Mouse (Mus musculus) limb, embryonic 15.5 days (tissue): ENCODE data around the gene Hoxb6. TPM values are rescaled to one million over a fixed set of nuclear protein-coding genes. Genes with fewer than 3 reads are reported as not detected.

Experiments
- ATAC-seq: fragments of 200-750 bp; cut with Nextera tagmentation; 2 replicates; pipeline ENCODE4 v1.8.0; 2017; ENCODE audit warnings: low read depth, moderate TSS enrichment; ENCODE audit not compliant: insufficient number of reproducible peaks, low FRiP score, low TSS enrichment
- H3K27ac ChIP-seq: fragments of 300-500 bp; sonication (generic); 2 replicates; pipeline ENCODE4 v1.5.1; 2015; ENCODE audit warnings: moderate library complexity, mild to moderate bottlenecking, inconsistent platforms
- H3K27me3 ChIP-seq: fragments of 300-500 bp; sonication (generic); 2 replicates; pipeline ENCODE4 v1.6.1; 2015; ENCODE audit warnings: inconsistent platforms
- H3K36me3 ChIP-seq: fragments of 300-500 bp; sonication (generic); 2 replicates; pipeline ENCODE4 v1.6.1; 2015; ENCODE audit warnings: inconsistent platforms
- H3K4me1 ChIP-seq: fragments of 300-500 bp; sonication (generic); 2 replicates; pipeline ENCODE4 v1.6.1; 2015; ENCODE audit warnings: inconsistent platforms
- H3K4me2 ChIP-seq: fragments of 300-500 bp; sonication (generic); 2 replicates; pipeline ENCODE4 v1.6.1; 2015; ENCODE audit warnings: mild to moderate bottlenecking, inconsistent platforms
- H3K4me3 ChIP-seq: fragments of 300-500 bp; sonication (generic); 2 replicates; pipeline ENCODE4 v1.5.1; 2015; ENCODE audit warnings: mild to moderate bottlenecking, inconsistent platforms
- H3K9ac ChIP-seq: fragments of 300-500 bp; sonication (generic); 2 replicates; pipeline ENCODE4 v1.6.1; 2015; ENCODE audit warnings: inconsistent platforms
- H3K9me3 ChIP-seq: fragments of 300-500 bp; sonication (generic); 2 replicates; pipeline ENCODE4 v1.6.1; 2016; ENCODE audit warnings: inconsistent platforms
- WGBS: fragments of 180-500 bp; shearing (Covaris S2); methylation state at CpG from one replicate; pipeline ENCODE4 v1.1.7; 2015; 5-methylcytosine and 5-hydroxymethylcytosine counted together
- polyA plus RNA-seq: library from polyadenylated mRNA; unstranded; fragments of >200 nt; fragmentation: Nextera tagmentation; extraction: Ambion mirVana; gene quantifications from 2 replicates; pipeline ENCODE4 v1.2.1, GENCODE M21; 2015

The Hoxb6 gene
- polyA plus RNA-seq, 1 experiment from 2014 or later, result 0.55 TPM

GRCm38 (mm10) chr11:96261323-96261890 is 30.9 kb upstream of the Hoxb6 start:
- peaks cover 12% of the 10 kb centered on the region for H3K4me1 ChIP-seq
- no peak overlapping the region for H3K9ac ChIP-seq
- H3K4me2 ChIP-seq, result no peak overlapping the region
- 3% methylated on average over 24 of the region's 24 CpGs for WGBS
- ATAC-seq, result no peak
- peaks cover 96% of the 10 kb centered on the region for H3K27me3 ChIP-seq
- H3K9me3 ChIP-seq, result no peaks in the 10 kb centered on the region
- H3K27ac ChIP-seq, result no peak overlapping the region
- no peak overlapping the region for H3K4me3 ChIP-seq
- H3K36me3 ChIP-seq, result no peaks in the 10 kb centered on the region

DNA sequence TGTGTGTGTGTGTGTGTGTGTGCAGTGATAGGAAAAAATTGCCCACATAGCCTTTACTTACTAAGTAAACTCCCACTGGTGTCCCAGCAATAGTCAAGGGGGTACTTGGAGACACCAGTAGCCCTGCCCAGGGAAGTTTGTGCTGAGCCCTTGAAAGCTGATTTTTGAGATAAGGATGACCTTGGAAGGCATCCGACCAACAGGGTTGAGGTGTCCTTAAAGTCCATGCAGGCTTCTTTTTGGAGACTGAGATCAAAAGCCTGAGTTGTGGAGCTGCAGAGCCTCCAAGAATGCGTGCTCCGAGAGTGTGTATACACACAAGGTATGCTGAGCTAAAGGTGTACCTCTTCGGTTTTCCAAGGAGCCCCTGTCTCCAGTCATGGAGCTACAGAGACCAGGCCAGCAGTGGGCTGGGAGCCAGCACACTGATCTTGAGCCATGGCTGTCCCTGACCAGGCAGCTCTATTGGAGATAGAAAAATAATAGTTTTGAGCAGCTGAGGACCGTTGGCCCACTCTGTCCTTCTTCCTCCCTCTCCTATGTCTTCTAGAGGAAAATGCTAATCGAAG is 29.9 kb upstream of the Hoxb6 start:
- H3K4me1 ChIP-seq, result peaks cover 12% of the 10 kb centered on the region
- H3K9ac ChIP-seq, result no peak overlapping the region

GRCm38 (mm10) chr11:96263636-96264389 is 28.5 kb upstream of the Hoxb6 start:
- no peak overlapping the region for H3K4me3 ChIP-seq
- no peaks in the 10 kb centered on the region for H3K9me3 ChIP-seq
- WGBS, result 12% methylated on average over 33 of the region's 33 CpGs
- no peak overlapping the region for H3K4me2 ChIP-seq
- no peak overlapping the region for H3K27ac ChIP-seq
- no peaks in the 10 kb centered on the region for H3K36me3 ChIP-seq
- peaks cover 96% of the 10 kb centered on the region for H3K27me3 ChIP-seq
- no peak overlapping the region for H3K9ac ChIP-seq
- ATAC-seq, result no peak
- peaks cover 12% of the 10 kb centered on the region for H3K4me1 ChIP-seq

More for the DNA sequence above, 29.9 kb upstream of the Hoxb6 start:
- H3K4me2 ChIP-seq, result no peak overlapping the region
- no peaks in the 10 kb centered on the region for H3K36me3 ChIP-seq
- peaks cover 97% of the 10 kb centered on the region for H3K27me3 ChIP-seq
- WGBS, result 21% methylated on average over 6 of the region's 6 CpGs
- H3K9me3 ChIP-seq, result no peaks in the 10 kb centered on the region
- ATAC-seq, result no peak
- no peak overlapping the region for H3K4me3 ChIP-seq
- no peak overlapping the region for H3K27ac ChIP-seq

- 38% methylated on average over 8 of the region's 8 CpGs for WGBS
- Histone ChIP-seq H3K27me3 (peaks cover 96% of the 10 kb centered on the region), H3K4me1 (peaks cover 14% of the 10 kb centered on the region), H3K9me3 (no peaks in the 10 kb centered on the region), H3K4me2 (no peak overlapping the region), H3K36me3 (no peaks in the 10 kb centered on the region), H3K9ac (no peak overlapping the region), H3K4me3 (no peak overlapping the region), H3K27ac (no peak overlapping the region)
- ATAC-seq, result no peak
These were observed 27.8 kb upstream of the Hoxb6 start for GRCm38 (mm10) chr11:96264390-96265020.

GRCm38 (mm10) chr11:96265954-96266353 is 26.3 kb upstream of the Hoxb6 start:
- Histone ChIP-seq H3K36me3 (no peaks in the 10 kb centered on the region), H3K4me3 (no peak overlapping the region), H3K4me1 (peaks cover 15% of the 10 kb centered on the region), H3K9me3 (no peaks in the 10 kb centered on the region), H3K27ac (no peak overlapping the region), H3K4me2 (no peak overlapping the region), H3K9ac (no peak overlapping the region), H3K27me3 (peaks cover 97% of the 10 kb centered on the region)
- WGBS, result 17% methylated on average over 7 of the region's 7 CpGs
- ATAC-seq, result no peak

DNA sequence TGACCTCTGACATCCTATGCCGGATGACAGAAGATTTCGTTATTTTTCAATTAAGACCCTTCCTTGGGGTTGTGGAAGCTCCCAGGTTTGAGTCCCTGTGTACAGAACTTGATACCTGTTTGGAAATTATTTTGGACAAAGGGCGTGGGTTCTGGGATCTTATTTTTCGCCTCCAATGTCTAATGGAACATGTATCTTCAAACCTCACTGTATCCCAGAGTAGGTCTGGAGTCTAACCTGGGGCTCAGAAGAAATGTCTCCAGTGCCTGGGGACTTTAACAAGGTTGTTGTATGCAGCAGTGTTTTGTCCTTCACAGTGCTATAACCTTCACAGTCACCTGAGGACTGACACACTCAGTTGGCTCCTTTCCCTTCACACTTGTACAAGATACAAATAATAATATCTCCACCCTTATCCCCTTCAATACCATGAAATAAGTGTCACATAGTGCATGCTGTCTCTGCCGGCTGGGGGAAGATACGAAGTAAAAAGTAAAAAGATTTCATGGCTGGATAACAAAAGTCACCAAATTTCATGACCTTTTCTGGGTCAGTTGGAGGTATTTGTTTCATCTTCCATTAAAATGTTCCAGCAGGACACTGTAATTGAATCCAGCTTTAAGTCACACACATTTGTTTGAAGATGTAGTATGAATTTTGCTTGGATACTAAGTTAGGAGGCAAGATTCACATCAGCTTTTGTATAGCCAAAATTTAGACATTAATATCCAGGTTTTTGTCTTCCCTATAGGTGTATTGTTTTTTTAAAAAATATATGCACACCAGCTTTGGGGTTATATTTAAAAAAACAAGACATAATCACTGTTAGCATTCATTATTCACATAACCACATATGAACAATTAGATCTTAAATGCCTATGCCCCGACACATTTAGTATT is 25.0 kb upstream of the Hoxb6 start:
- no peak overlapping the region for H3K9ac ChIP-seq
- H3K36me3 ChIP-seq, result no peaks in the 10 kb centered on the region
- no peaks in the 10 kb centered on the region for H3K9me3 ChIP-seq
- peaks cover 22% of the 10 kb centered on the region for H3K4me1 ChIP-seq
- no peak overlapping the region for H3K4me2 ChIP-seq
- no peak for ATAC-seq
- no peak overlapping the region for H3K27ac ChIP-seq
- peaks cover 97% of the 10 kb centered on the region for H3K27me3 ChIP-seq
- H3K4me3 ChIP-seq, result no peak overlapping the region
- WGBS, result 41% methylated on average over 7 of the region's 7 CpGs

- Histone ChIP-seq H3K36me3 (no peaks in the 10 kb centered on the region), H3K27ac (no peak overlapping the region), H3K9me3 (no peaks in the 10 kb centered on the region), H3K27me3 (peaks cover 97% of the 10 kb centered on the region), H3K4me1 (peaks cover 26% of the 10 kb centered on the region), H3K4me3 (no peak overlapping the region), H3K9ac (no peak overlapping the region), H3K4me2 (no peak overlapping the region)
- no peak for ATAC-seq
- 32% methylated on average over 1 of the region's 1 CpGs for WGBS
These were observed 24.1 kb upstream of the Hoxb6 start for GRCm38 (mm10) chr11:96268031-96268745.

DNA sequence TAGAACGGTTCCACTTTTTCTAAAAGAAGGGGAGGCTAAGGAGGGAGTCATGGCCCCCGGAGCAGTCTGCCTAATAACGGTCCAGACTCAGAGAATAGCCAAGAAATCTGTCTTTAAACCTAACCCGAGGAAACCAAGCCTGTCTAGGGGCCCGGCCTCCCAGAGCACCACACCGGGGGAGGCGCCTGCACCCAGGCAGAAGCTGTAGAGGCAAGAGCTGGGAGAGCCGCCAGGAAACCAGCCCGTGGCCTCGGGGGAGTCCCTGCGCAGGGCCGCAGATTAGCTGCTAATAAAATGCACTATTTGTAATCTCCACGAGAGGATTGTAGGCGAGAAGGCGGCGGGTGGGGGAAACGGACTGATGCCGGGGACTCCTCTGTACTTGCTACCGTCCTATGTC is 22.4 kb upstream of the Hoxb6 start:
- Histone ChIP-seq H3K4me1 (peaks cover 26% of the 10 kb centered on the region), H3K36me3 (no peaks in the 10 kb centered on the region), H3K27ac (no peak overlapping the region), H3K27me3 (peaks cover 97% of the 10 kb centered on the region), H3K4me2 (no peak overlapping the region), H3K9ac (no peak overlapping the region), H3K9me3 (no peaks in the 10 kb centered on the region), H3K4me3 (no peak overlapping the region)
- WGBS, result 1% methylated on average over 19 of the region's 19 CpGs
- ATAC-seq, result no peak

GRCm38 (mm10) chr11:96270996-96271540 is 21.2 kb upstream of the Hoxb6 start, which contains the start of gene Hoxb9:
TSS of gene Hoxb9 (plus strand) at chr11:96271457.
- H3K9me3 ChIP-seq, result no peaks in the 10 kb centered on the region
- no peaks in the 10 kb centered on the region for H3K36me3 ChIP-seq
- H3K27me3 ChIP-seq, result peaks cover 98% of the 10 kb centered on the region
- H3K4me3 ChIP-seq, result peak within 1 kb of the TSS; percentile 36
- H3K4me2 ChIP-seq, result peak within 1 kb of the TSS; percentile 45
- under 1% methylated on average over 40 of the region's 40 CpGs for WGBS
- no peak within 1 kb of the TSS for H3K9ac ChIP-seq
- H3K27ac ChIP-seq, result no peak within 1 kb of the TSS
- no peak for ATAC-seq
- peaks cover 26% of the 10 kb centered on the region for H3K4me1 ChIP-seq

DNA sequence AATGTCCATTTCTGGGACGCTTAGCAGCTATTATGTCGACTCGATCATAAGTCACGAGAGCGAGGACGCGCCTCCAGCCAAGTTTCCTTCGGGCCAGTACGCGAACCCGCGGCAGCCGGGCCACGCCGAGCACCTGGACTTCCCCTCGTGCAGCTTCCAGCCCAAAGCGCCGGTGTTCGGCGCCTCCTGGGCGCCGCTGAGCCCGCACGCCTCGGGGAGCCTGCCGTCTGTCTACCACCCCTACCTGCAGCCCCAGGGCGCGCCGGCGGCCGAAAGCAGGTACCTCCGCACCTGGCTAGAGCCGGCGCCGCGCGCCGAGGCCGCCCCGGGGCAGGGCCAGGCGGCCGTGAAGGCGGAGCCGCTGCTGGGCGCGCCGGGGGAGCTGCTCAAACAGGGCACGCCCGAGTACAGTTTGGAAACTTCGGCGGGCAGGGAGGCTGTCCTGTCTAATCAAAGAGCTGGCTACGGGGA is 20.7 kb upstream of the Hoxb6 start:
- under 1% methylated on average over 52 of the region's 52 CpGs for WGBS
- peaks cover 98% of the 10 kb centered on the region for H3K27me3 ChIP-seq
- ATAC-seq, result no peak
- H3K4me2 ChIP-seq, result peak overlapping the region; percentile 45
- H3K4me3 ChIP-seq, result peak overlapping the region; percentile 36
- peaks cover 26% of the 10 kb centered on the region for H3K4me1 ChIP-seq
- H3K36me3 ChIP-seq, result no peaks in the 10 kb centered on the region
- H3K27ac ChIP-seq, result no peak overlapping the region
- no peak overlapping the region for H3K9ac ChIP-seq
- no peaks in the 10 kb centered on the region for H3K9me3 ChIP-seq
